ENCODE assay signal across 18 mouse cellular contexts in genomic region chr17:49035052-49035451, GRCm38 (mm10).
"Had no signal": no experiment of that assay in that cellular context is flagged by ENCODE, and none has a peak within 500 bp of the region (broad histone marks: within the 10 kb centered on the region; RNA-seq: fewer than 3 reads in every experiment).

No protein-coding gene starts in this region.

- DNase-seq: lung, adult 18-20 months; lung, embryonic 14.5 days; lung, postnatal 10 days; lung, postnatal 4 days; midbrain, embryonic 14.5 days; retina, postnatal 1 day; right cerebral cortex, adult 18-20 months; right cerebral cortex, postnatal 25 days; right cerebral cortex, postnatal 4 days; spleen, adult 18-20 months; thymus, adult 2 months; thymus, postnatal 25 days; thymus, postnatal 4 days had no signal

- H3K27ac ChIP-seq: midbrain, embryonic 12.5 days; neural tube, embryonic 12.5 days; neural tube, embryonic 15.5 days had no signal

- H3K9me3 ChIP-seq: midbrain, embryonic 12.5 days; neural tube, embryonic 12.5 days; neural tube, embryonic 15.5 days had no signal

- H3K9ac ChIP-seq: lung, embryonic 14.5 days; midbrain, embryonic 12.5 days; neural tube, embryonic 12.5 days; neural tube, embryonic 15.5 days had no signal

- H3K36me3 ChIP-seq: midbrain, embryonic 12.5 days; neural tube, embryonic 12.5 days; neural tube, embryonic 15.5 days had no signal

- H3K4me3 ChIP-seq: midbrain, embryonic 12.5 days; myocyte; neural tube, embryonic 12.5 days; neural tube, embryonic 15.5 days had no signal

- H3K27me3 ChIP-seq: midbrain, embryonic 12.5 days; neural tube, embryonic 15.5 days had no signal

- H3K4me2 ChIP-seq: lung, embryonic 14.5 days; midbrain, embryonic 12.5 days; neural tube, embryonic 12.5 days; neural tube, embryonic 15.5 days had no signal

- ATAC-seq: midbrain, embryonic 16.5 days had no signal
